Mouse (Mus musculus) erythroblast, adult 5-6 weeks (primary cell): ENCODE measurements around the gene Inava. TPM values are rescaled to one million over a fixed set of nuclear protein-coding genes. Genes with fewer than 3 reads are reported as not detected.

Experiments
- ATAC-seq: replicated peaks from 2 replicates; pipeline ENCODE4 v1.8.0; 2016; ENCODE audit warnings: moderate number of reproducible peaks, mild to moderate bottlenecking, moderate TSS enrichment, inconsistent platforms; ENCODE audit not compliant: poor library complexity, low FRiP score, severe bottlenecking
- total RNA-seq, 2 experiments: library from RNA; stranded (forward) in 1 of 2; stranded (reverse) in 1 of 2; fragments of 150-400 nt in 1 of 2; fragments of 200-764, 138-1000 nt in 1 of 2; gene quantifications; 2 replicates each; pipeline versions ENCODE4 v1.2.3 to v1.2.4; 2015 to 2017; ENCODE audit warnings: low replicate concordance in 2 of 2

Inava gene
- not detected in 2 replicates for total RNA-seq (2015; ENCODE audit: low replicate concordance)
- not detected in 2 replicates for total RNA-seq (2017; ENCODE audit: low replicate concordance)

DNA sequence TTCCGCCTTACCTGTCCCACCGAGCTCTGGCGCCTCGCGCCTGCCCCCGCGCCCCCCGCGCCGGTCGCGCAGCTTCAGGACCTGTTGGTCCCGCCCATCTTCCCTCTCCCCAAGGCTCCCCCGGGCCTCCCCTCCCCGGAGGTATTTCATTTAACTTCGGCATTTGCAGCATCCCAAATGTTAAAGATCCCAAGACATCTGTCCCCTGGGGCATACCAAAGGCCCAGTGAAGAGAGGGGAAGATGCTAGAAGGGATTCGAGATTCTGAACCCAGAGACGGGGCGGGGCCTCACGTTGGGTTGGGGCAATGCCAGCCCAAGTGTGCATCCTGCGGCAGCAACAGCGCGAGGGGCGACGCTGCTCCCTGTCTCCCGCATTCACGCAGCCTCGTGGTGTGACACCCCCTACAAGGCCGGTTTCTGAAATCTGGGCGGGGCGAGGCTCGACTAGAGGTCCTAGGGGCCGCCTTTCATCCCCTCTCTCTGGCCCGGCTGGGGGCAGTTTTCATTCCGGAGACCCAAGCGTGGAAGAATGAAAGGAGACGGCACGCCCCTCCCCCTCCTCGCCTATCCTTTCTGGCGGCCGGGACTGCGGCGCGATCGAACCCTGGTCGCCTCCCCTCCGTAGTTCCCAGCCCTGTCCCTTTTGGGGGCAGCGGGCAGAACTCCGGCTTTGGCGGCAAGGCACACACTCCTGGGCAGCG is at the start of gene Inava:
Gene Inava (minus strand): TSS at position 373 of the 703 bp plus-strand sequence.
- ATAC-seq: no peak

GRCm38 (mm10) chr1:136277366-136277765 is 43.3 kb upstream of the Inava start:
- ATAC-seq: no peak

DNA sequence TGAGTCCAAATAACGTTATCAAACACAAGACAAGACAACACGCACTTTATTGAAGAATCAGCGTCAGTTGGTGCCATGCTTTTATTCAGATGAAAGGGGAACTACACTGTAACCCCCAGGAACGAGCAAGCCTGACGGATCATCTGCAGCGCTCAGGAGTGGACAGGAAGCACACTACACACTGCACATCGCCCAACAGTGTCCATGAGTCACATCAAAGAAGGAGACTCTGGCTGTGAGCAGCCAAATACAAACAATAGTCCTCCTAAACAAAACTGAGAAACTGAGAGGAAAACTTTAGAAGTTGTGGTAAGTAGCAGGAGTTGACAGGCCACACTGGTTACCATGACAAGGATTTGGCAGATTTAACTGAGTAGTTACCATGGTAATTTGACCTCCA is 34.2 kb upstream of the Inava start:
- ATAC-seq: no peak

GRCm38 (mm10) chr1:136266127-136266526 is 32.1 kb upstream of the Inava start:
- no peak for ATAC-seq

DNA sequence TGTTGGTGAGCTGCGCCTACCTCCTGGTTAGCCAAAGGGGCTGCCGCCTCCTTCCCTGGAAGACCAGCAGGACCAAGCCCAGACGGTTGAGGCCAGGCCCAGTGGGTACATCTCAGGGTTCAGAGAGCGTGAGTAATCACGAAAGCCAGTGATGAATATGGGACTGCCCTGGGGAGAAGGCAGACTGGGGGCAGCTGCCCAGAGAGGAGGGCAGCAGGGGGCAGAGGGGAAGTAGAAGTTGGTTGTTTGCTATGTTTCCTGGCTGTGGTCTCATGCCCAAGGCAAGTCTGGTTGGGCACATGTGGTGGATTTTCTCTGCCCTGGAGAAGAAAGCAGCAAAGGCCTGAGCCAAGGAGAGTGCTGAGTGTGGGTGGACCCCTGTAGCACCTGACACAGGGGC is 29.3 kb upstream of the Inava start:
- no peak for ATAC-seq

- no peak for ATAC-seq
These were observed 26.7 kb upstream of the Inava start, which contains the start of gene Gpr25 for GRCm38 (mm10) chr1:136260635-136261238. Gpr25 (minus strand) TSS chr1:136260873.

GRCm38 (mm10) chr1:136259893-136260634 is 26.0 kb upstream of the Inava start:
- no peak for ATAC-seq

GRCm38 (mm10) chr1:136259543-136259892 is 25.5 kb upstream of the Inava start:
- ATAC-seq: no peak

DNA sequence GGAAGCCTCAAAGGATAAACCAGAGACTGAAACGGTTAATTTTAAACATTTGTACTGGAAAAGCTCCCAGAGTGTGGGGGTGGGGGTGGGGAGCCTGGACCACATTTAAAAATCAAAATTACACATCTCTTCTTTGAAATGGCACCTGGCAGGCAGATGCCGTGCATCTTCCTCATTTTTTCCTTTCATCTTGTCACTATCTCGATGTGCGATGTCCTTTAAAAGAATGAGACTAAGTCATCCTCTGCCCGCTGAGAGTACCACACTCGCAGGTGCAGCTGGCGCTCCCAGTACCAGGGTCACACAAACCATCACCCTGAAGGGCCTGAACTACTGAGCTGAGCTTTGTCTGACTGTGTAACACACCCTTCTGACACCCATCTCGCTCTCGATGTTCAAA is 24.4 kb upstream of the Inava start:
- ATAC-seq: no peak

- ATAC-seq: no peak
These were observed 21.6 kb upstream of the Inava start for GRCm38 (mm10) chr1:136255657-136256056.

GRCm38 (mm10) chr1:136255174-136255573 is 21.1 kb upstream of the Inava start:
- ATAC-seq: no peak

DNA sequence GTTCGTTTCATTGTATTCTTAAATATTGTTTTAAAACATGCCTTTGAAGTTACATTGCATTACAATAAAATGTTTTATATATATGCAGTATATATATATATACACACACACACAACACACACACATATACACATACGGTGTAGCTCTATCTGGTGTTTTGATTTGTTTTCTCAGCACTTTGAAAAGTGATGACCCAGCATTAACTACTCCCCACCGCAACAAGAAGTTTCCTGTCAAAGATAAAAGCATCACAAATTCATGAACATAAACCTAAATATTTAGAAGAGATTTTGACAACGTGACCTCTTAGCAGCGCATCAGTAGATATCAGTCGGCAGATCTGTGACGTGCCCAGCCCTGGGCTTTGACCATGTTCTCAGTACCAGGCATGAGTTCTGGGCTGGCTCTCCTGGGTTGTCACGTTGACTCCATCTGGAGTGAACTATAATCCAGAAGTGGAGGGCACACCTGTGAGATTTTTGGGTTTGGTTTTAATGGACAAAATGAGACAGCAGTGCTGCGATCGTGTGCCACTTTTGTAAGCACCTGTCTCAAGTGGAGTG is 20.5 kb upstream of the Inava start:
- ATAC-seq: no peak

- no peak for ATAC-seq
These were observed 19.4 kb upstream of the Inava start for GRCm38 (mm10) chr1:136253472-136253871.

GRCm38 (mm10) chr1:136249662-136250061 is 15.6 kb upstream of the Inava start:
- ATAC-seq: no peak

- ATAC-seq: no peak
These were observed 13.3 kb upstream of the Inava start for GRCm38 (mm10) chr1:136247393-136247792.

- ATAC-seq: no peak
These were observed 10.4 kb upstream of the Inava start for GRCm38 (mm10) chr1:136244469-136244868.

GRCm38 (mm10) chr1:136241801-136242200 is 7.7 kb upstream of the Inava start:
- ATAC-seq: no peak

GRCm38 (mm10) chr1:136238495-136238894 is 4.4 kb upstream of the Inava start:
- ATAC-seq: no peak

DNA sequence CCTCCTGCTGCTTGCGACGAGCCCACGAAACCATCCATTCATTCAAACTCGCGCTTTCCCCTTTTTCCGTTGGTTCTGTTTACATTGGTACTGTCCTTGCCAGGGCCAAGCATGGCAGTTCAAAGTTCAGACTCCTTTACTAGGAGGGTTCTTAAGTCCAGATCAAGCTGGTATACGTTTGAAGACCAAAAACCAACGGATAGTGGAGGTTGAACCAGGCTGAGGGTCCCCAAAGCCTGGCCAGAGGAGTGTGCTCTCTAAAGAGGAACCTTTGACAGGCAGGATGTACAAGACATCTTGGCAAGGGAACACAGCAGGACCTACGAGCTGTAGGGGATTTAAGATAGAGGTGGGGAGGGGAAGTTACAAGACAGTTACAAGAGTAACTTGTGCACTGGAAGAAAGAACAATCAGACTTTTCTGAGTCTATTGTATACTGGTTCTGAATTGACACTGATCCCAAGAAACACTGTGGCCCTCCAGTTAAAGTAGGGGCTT is 580 bp upstream of the Inava start:
- ATAC-seq: no peak

DNA sequence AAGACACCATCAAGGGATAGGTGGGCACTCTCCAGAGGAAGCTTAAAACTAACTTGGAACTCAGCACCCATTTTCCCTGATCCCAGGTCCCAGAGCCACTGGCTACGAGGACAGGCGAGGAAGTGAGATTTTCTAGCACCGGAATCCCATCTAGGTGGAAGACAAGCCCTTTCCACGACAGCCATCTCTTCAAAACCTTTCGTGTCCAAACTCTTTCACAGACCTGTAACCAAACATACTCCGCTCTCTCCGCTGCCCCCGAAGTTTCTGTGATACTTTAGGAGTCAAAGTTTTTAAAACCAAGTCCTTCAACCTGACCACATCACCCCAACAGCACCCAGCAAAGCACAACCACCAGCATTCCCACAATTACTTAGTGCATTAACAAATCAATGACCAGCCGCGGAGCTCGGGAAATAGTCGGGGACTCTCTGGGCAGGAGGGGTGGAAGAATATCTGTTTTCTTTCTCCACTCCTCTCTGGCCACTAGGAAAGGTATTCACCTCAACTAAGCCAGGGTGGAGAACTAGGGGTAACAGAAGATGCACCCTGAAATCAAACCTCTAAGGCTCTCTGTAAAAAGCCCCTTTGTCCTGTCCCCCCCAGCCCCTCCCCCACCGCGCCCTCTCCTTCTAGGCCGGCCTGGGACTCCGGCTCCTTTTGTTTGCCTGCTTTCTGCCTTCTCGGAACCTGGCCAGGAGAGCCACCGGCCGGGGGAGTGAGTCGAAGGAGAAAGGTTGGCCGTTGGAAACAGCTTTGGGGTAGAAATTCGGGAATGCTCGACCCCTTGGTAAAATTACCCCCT is 876 bp downstream of the Inava start:
- no peak for ATAC-seq
